Mouse (Mus musculus): ENCODE data around the gene Kirrel3.

DNA sequence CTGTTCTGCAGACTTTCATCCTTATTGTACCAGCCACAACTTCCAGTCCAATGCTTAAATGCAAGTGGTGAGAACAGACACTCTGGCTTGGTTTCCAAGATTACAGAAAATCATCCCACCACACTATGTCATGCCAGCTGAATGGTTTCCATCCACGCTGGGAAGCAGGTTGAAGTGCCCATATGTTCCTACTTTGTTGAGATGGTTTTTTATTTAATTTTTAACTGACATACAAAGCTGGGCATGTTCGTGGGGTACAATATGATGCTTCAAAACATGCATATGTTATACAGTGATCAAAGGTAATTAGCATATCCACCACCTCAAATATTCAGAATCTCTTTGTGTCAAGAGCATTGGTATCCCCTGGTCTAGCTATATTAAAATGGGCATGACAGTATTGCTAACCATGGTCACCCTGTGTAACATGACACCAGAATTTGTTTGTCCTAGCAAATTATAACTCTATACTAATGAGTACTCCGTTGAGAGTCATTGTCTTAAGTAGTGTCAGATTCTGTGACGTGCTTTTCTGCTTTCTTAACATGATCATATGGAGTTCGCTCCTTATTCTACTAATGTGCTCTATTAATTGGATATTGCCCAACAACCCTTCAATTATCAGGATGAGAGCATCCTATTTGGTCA is 472.6 kb downstream of the Kirrel3 start:
- TF ChIP-seq CTCF (IDR thresholded peaks at IDR 0.05) (no peak), EP300 (IDR thresholded peaks at IDR 0.05) (no peak)

All from lung, postnatal 0 days (tissue).